Mouse (Mus musculus): ENCODE data around the gene Mybphl. TPM values are rescaled to one million over a fixed set of nuclear protein-coding genes. Genes with fewer than 3 reads are reported as not detected.

The Mybphl gene
- polyA plus RNA-seq (2015; fragmentation: Illumina TruSeq; extraction: RNeasy Lipid Tissue Mini Kit (QIAGEN cat#74804); ENCODE audit: insufficient read depth, low replicate concordance) = 0.19 TPM

DNA sequence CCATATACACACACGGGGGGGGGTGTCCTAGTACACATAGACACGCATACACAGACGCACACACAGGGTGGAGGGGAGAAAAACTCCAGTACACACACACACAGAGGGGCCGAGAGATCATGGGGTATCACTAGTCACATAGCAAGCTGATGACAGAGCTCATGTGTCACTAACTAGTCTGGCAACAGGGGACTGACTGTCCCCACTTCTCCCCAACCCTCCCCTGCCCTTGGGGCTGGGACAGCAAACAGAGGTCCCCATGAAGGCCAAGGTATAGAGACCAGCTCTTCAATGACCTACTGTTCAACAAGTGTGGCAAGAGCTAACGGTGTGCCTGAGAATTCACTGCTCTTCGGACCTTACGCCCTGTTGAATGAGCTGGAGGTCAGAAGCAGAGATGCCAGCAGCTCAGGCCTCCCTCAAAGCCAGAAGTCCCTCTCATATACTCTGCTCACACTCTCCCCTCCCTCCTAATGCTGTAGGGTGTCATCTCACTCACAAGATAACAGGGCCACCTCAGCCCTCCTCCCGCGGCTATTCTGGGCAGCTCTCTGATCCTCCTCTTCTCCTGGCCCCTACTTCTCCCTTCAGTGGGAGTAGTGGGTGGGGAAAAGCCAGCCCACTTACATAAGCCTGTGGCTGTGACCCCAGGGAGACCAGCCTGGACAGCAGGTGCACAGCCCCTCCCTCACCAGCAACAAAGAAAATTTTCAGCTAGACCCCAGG is at the start of gene Mybphl:
Mybphl (plus strand) TSS at position 642 of the 726 bp plus-strand sequence.

GRCm38 (mm10) chr3:108383485-108384354 is 19.0 kb downstream of the Mybphl start, which contains the start of gene Psrc1:
Gene Psrc1 (plus strand): TSS chr3:108383839.

DNA sequence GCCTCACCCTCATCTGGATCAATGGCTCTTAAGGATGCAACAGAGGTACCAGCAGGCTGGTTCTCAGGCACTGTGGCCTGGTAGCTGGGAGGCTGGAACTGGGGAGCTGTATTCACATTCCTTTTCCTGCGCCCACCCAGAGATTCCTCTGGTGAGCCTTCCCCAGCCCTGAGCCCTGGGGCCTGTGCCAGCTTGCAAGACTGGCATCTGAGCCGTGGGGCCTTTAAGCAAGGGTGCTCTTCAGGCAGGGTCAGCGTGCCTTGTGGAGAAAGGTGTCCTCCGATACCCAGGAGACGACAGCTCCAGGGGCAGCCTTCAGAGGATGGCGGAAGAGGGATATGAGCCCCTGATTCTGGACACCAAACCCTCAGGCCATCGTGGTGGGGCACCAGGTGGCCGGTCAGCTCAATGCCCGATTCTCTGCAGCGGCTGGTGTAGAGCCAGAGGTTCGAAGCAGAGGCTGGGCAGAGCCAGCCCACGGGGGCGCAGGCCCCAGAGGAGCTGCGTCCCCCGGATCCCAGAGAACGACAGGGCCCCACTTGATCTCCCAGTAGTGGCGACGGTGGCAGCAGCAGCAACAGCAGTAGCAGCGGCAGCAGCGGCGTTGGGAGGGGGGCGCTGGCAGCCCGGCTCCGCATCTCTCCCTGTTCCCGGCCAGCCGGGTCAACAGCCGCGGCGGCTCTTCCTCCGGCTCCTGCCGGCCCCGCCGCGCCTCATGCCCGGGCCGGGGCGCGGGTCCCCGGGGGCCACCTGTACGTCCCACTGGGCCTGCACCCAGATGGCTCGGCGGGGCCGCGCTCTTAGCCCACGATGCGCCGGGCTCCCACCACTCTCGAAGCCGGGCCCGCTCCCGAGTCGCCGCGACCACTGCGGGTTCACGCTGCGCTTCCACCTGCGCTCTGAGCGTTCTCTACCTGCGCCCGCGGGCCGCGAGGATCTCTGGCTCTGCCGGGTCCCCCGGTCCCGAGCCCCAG is 50.4 kb downstream of the Mybphl start, which contains the start of gene Celsr2:
Celsr2 (minus strand) TSS at position 696 of the 974 bp plus-strand sequence.

Other genes with a start within 250 kb of the Mybphl start
- 146 TPM for gene Gnai3, start 218.8 kb upstream of the Mybphl start, polyA plus RNA-seq (2015; fragmentation: Illumina TruSeq; extraction: RNeasy Lipid Tissue Mini Kit (QIAGEN cat#74804); ENCODE audit: insufficient read depth, low replicate concordance)
- 0.10 TPM for gene Gpr61, start 210.0 kb upstream of the Mybphl start, polyA plus RNA-seq (2015; fragmentation: Illumina TruSeq; extraction: RNeasy Lipid Tissue Mini Kit (QIAGEN cat#74804); ENCODE audit: insufficient read depth, low replicate concordance)
- gene Amigo1, start 178.6 kb upstream of the Mybphl start, polyA plus RNA-seq (2015; fragmentation: Illumina TruSeq; extraction: RNeasy Lipid Tissue Mini Kit (QIAGEN cat#74804); ENCODE audit: insufficient read depth, low replicate concordance) = 4.1 TPM
- gene Cyb561d1, start 163.7 kb upstream of the Mybphl start, polyA plus RNA-seq (2015; fragmentation: Illumina TruSeq; extraction: RNeasy Lipid Tissue Mini Kit (QIAGEN cat#74804); ENCODE audit: insufficient read depth, low replicate concordance) = 34.1 TPM
- gene Atxn7l2, start 154.0 kb upstream of the Mybphl start, polyA plus RNA-seq (2015; fragmentation: Illumina TruSeq; extraction: RNeasy Lipid Tissue Mini Kit (QIAGEN cat#74804); ENCODE audit: insufficient read depth, low replicate concordance) = 4.4 TPM
- 0.10 TPM for gene Sypl2, start 138.3 kb upstream of the Mybphl start, polyA plus RNA-seq (2015; fragmentation: Illumina TruSeq; extraction: RNeasy Lipid Tissue Mini Kit (QIAGEN cat#74804); ENCODE audit: insufficient read depth, low replicate concordance)
- 133 TPM for gene Psma5, start 108.0 kb upstream of the Mybphl start, polyA plus RNA-seq (2015; fragmentation: Illumina TruSeq; extraction: RNeasy Lipid Tissue Mini Kit (QIAGEN cat#74804); ENCODE audit: insufficient read depth, low replicate concordance)
- 16.0 TPM for gene Sort1, start 80.8 kb upstream of the Mybphl start, polyA plus RNA-seq (2015; fragmentation: Illumina TruSeq; extraction: RNeasy Lipid Tissue Mini Kit (QIAGEN cat#74804); ENCODE audit: insufficient read depth, low replicate concordance)
- gene Psrc1, start 18.9 kb downstream of the Mybphl start, polyA plus RNA-seq (2015; fragmentation: Illumina TruSeq; extraction: RNeasy Lipid Tissue Mini Kit (QIAGEN cat#74804); ENCODE audit: insufficient read depth, low replicate concordance) = 3.7 TPM
- 0.32 TPM for gene Celsr2, start 50.6 kb downstream of the Mybphl start, polyA plus RNA-seq (2015; fragmentation: Illumina TruSeq; extraction: RNeasy Lipid Tissue Mini Kit (QIAGEN cat#74804); ENCODE audit: insufficient read depth, low replicate concordance)
- gene Sars, start 80.3 kb downstream of the Mybphl start, polyA plus RNA-seq (2015; fragmentation: Illumina TruSeq; extraction: RNeasy Lipid Tissue Mini Kit (QIAGEN cat#74804); ENCODE audit: insufficient read depth, low replicate concordance) = 90.4 TPM
- gene 1700013F07Rik, start 169.2 kb downstream of the Mybphl start, polyA plus RNA-seq (2015; fragmentation: Illumina TruSeq; extraction: RNeasy Lipid Tissue Mini Kit (QIAGEN cat#74804); ENCODE audit: insufficient read depth, low replicate concordance) = not detected
- 2.3 TPM for gene 5330417C22Rik, start 171.6 kb downstream of the Mybphl start, polyA plus RNA-seq (2015; fragmentation: Illumina TruSeq; extraction: RNeasy Lipid Tissue Mini Kit (QIAGEN cat#74804); ENCODE audit: insufficient read depth, low replicate concordance)
- 53.6 TPM for gene Tmem167b, start 197.6 kb downstream of the Mybphl start, polyA plus RNA-seq (2015; fragmentation: Illumina TruSeq; extraction: RNeasy Lipid Tissue Mini Kit (QIAGEN cat#74804); ENCODE audit: insufficient read depth, low replicate concordance)
- gene Taf13, start 206.8 kb downstream of the Mybphl start, polyA plus RNA-seq (2015; fragmentation: Illumina TruSeq; extraction: RNeasy Lipid Tissue Mini Kit (QIAGEN cat#74804); ENCODE audit: insufficient read depth, low replicate concordance) = 48.4 TPM
- 19.3 TPM for gene Wdr47, start 226.4 kb downstream of the Mybphl start, polyA plus RNA-seq (2015; fragmentation: Illumina TruSeq; extraction: RNeasy Lipid Tissue Mini Kit (QIAGEN cat#74804); ENCODE audit: insufficient read depth, low replicate concordance)